Mouse (Mus musculus): ENCODE measurements around the gene Cerk.

GRCm38 (mm10) chr15:86109650-86110211, 76.2 kb downstream of the Cerk start:
- TF ChIP-seq TAL1 (IDR thresholded peaks at IDR 0.05; ENCODE audit: low read length), result no peak
- no peak for TF ChIP-seq GATA1 (IDR thresholded peaks at IDR 0.05; ENCODE audit: low read length)

Measured in erythroblast, embryonic 14.5 days (primary cell).